Mouse (Mus musculus): ENCODE results near the gene Ints1.
"Not testable (repeated sequence)": the region's sequence is repeated elsewhere in the genome, so short reads cannot be mapped to it uniquely, and the experiment has no call there.

Ints1 gene

GRCm38 (mm10) chr5:139750535-139750934 is 24.9 kb downstream of the Ints1 start:
- peak; percentile 81 for DNase-seq

- DNase-seq: peak; percentile 83
These were observed 25.9 kb downstream of the Ints1 start for GRCm38 (mm10) chr5:139749413-139750125.

GRCm38 (mm10) chr5:139745771-139746170 is 29.7 kb downstream of the Ints1 start:
- peak; percentile 84 for DNase-seq

GRCm38 (mm10) chr5:139742640-139743039 is 32.8 kb downstream of the Ints1 start:
- DNase-seq: not testable (repeated sequence)

- DNase-seq: no peak
These were observed 36.7 kb downstream of the Ints1 start for GRCm38 (mm10) chr5:139738592-139739315.

GRCm38 (mm10) chr5:139737841-139738591 is 37.5 kb downstream of the Ints1 start:
- DNase-seq: peak; percentile 62

GRCm38 (mm10) chr5:139736504-139736940 is 39.0 kb downstream of the Ints1 start:
- DNase-seq: no peak

- DNase-seq: peak; percentile 98
These were observed 39.6 kb downstream of the Ints1 start, which contains the start of gene Micall2 for GRCm38 (mm10) chr5:139735677-139736503. Gene Micall2 (minus strand): TSS chr5:139736336.

GRCm38 (mm10) chr5:139734746-139735145 is 40.7 kb downstream of the Ints1 start:
- no peak for DNase-seq

- no peak for DNase-seq
These were observed 41.5 kb downstream of the Ints1 start for GRCm38 (mm10) chr5:139734016-139734415.

- DNase-seq: peak; percentile 86
These were observed 42.8 kb downstream of the Ints1 start for GRCm38 (mm10) chr5:139732634-139733107.

- peak; percentile 69 for DNase-seq
These were observed 44.6 kb downstream of the Ints1 start for GRCm38 (mm10) chr5:139730712-139731486.

- no peak for DNase-seq
These were observed 48.2 kb downstream of the Ints1 start for GRCm38 (mm10) chr5:139727261-139727660.

- no peak for DNase-seq
These were observed 49.3 kb downstream of the Ints1 start for GRCm38 (mm10) chr5:139726186-139726585.

GRCm38 (mm10) chr5:139724336-139725116 is 50.9 kb downstream of the Ints1 start:
- peak; percentile 79 for DNase-seq

- DNase-seq: peak; percentile 63
These were observed 52.4 kb downstream of the Ints1 start for GRCm38 (mm10) chr5:139723113-139723512.

GRCm38 (mm10) chr5:139722709-139723108 is 52.8 kb downstream of the Ints1 start:
- DNase-seq: no peak

- peak; percentile 18 for DNase-seq
These were observed 56.5 kb downstream of the Ints1 start for GRCm38 (mm10) chr5:139718949-139719348.

GRCm38 (mm10) chr5:139718540-139718939 is 56.9 kb downstream of the Ints1 start:
- peak; percentile 84 for DNase-seq

- DNase-seq: peak; percentile 82
These were observed 57.8 kb downstream of the Ints1 start for GRCm38 (mm10) chr5:139717723-139718122.

Measured in kidney, postnatal 10 days (tissue).